Mouse (Mus musculus) MEL (cell line): Measurements from ENCODE around the gene Sat2. TPM values are rescaled to one million over a fixed set of nuclear protein-coding genes. Genes with fewer than 3 reads are reported as not detected.

Experiments
- DNase-seq: peaks from one replicate; pipeline ENCODE4 v3.0.0; 2011; ENCODE audit warnings: low read depth, low spot score
- H3K27ac ChIP-seq: 2 replicates; pipeline ENCODE4 v1.5.1; 2012; ENCODE audit warnings: low read depth, mild to moderate bottlenecking, control low read depth, low read length, moderate library complexity; ENCODE audit not compliant: control insufficient read depth
- H3K27me3 ChIP-seq, 2 experiments: fragments of 150-350 bp in 1 of 2; sonication (generic) in 1 of 2; 2 replicates each; pipeline ENCODE4 v1.6.1; 2012; ENCODE audit warnings: low read length in 2 of 2, mild to moderate bottlenecking in 2 of 2, improper control_type of control experiment in 1 of 2, moderate library complexity in 1 of 2; ENCODE audit not compliant: insufficient read depth in 2 of 2, control insufficient read depth in 1 of 2
- H3K36me3 ChIP-seq, 2 experiments: 2 replicates each; pipeline ENCODE4 v1.6.1; 2012 to 2014; ENCODE audit warnings: low read length in 2 of 2, improper control_type of control experiment in 1 of 2, inconsistent platforms in 1 of 2, mild to moderate bottlenecking in 1 of 2; ENCODE audit not compliant: insufficient read depth in 2 of 2, control insufficient read depth in 1 of 2
- H3K4me1 ChIP-seq, 2 experiments: fragments of 150-350 bp in 1 of 2; sonication (generic) in 1 of 2; 2 replicates each; pipeline ENCODE4 v1.6.1; 2012; ENCODE audit warnings: low read length in 2 of 2, improper control_type of control experiment in 1 of 2, mild to moderate bottlenecking in 1 of 2; ENCODE audit not compliant: insufficient read depth in 2 of 2, control insufficient read depth in 1 of 2
- H3K4me3 ChIP-seq, 2 experiments: fragments of 150-350 bp in 1 of 2; sonication (generic) in 1 of 2; 2 replicates each; pipeline ENCODE4 v1.5.1; 2012; ENCODE audit warnings: low read depth in 2 of 2, low read length in 2 of 2, mild to moderate bottlenecking in 2 of 2, moderate library complexity in 2 of 2, control low read depth in 1 of 2, improper control_type of control experiment in 1 of 2; ENCODE audit not compliant: control insufficient read depth in 1 of 2, insufficient read depth in 1 of 2
- H3K79me2 ChIP-seq: 2 replicates; pipeline ENCODE4 v1.6.1; 2012; ENCODE audit warnings: mild to moderate bottlenecking, low read length, moderate library complexity; ENCODE audit not compliant: control insufficient read depth, poor library complexity, insufficient read depth
- H3K9ac ChIP-seq: 2 replicates; pipeline ENCODE4 v1.6.1; 2012; ENCODE audit warnings: low read depth, mild to moderate bottlenecking, control low read depth, low read length, moderate library complexity; ENCODE audit not compliant: control insufficient read depth, poor library complexity, severe bottlenecking
- H3K9me3 ChIP-seq: fragments of 150-350 bp; sonication (generic); replicated peaks from 2 replicates; pipeline ENCODE4 v1.6.1; 2012; ENCODE audit warnings: mild to moderate bottlenecking, low read length, improper control_type of control experiment, moderate library complexity; ENCODE audit not compliant: insufficient read depth
- CHD2 ChIP-seq: IDR thresholded peaks from 2 replicates; pipeline ENCODE4 v1.6.1; 2011; ENCODE audit warnings: low read length, improper control_type of control experiment
- ELF1 ChIP-seq: IDR thresholded peaks from 2 replicates; pipeline ENCODE4 v1.6.1; 2014; ENCODE audit warnings: low read depth, mild to moderate bottlenecking, inconsistent platforms, low read length, improper control_type of control experiment, moderate library complexity
- EP300 ChIP-seq, 2 experiments: IDR thresholded peaks; 2 replicates each; pipeline ENCODE4 v1.6.1; 2011; ENCODE audit warnings: improper control_type of control experiment in 2 of 2, low read length in 2 of 2, low read depth in 1 of 2, mild to moderate bottlenecking in 1 of 2
- ETS1 ChIP-seq: IDR thresholded peaks from 2 replicates; pipeline ENCODE4 v1.6.1; 2012; ENCODE audit warnings: low read depth, mild to moderate bottlenecking, inconsistent platforms, low read length, improper control_type of control experiment, moderate library complexity
- GABPA ChIP-seq: IDR thresholded peaks from 2 replicates; pipeline ENCODE4 v1.6.1; 2012; ENCODE audit warnings: low read depth, mild to moderate bottlenecking, inconsistent platforms, low read length, improper control_type of control experiment, moderate library complexity
- HCFC1 ChIP-seq: IDR thresholded peaks from 2 replicates; pipeline ENCODE4 v1.6.1; 2012; ENCODE audit warnings: low read depth, mild to moderate bottlenecking, inconsistent platforms, low read length, improper control_type of control experiment, moderate library complexity
- MAZ ChIP-seq: IDR thresholded peaks from 2 replicates; pipeline ENCODE4 v1.6.1; 2012; ENCODE audit warnings: low read depth, mild to moderate bottlenecking, inconsistent platforms, low read length, improper control_type of control experiment
- MYB ChIP-seq: IDR thresholded peaks from 2 replicates; pipeline ENCODE4 v1.6.1; 2011; ENCODE audit warnings: mild to moderate bottlenecking, low read depth, low read length, improper control_type of control experiment
- MYC ChIP-seq: IDR thresholded peaks from 2 replicates; pipeline ENCODE4 v1.6.1; 2011; ENCODE audit warnings: low read depth, mild to moderate bottlenecking, low read length, improper control_type of control experiment, moderate library complexity
- POLR2AphosphoS5 ChIP-seq: IDR thresholded peaks from 2 replicates; pipeline ENCODE4 v1.6.1; 2012; ENCODE audit warnings: low read depth, borderline replicate concordance, mild to moderate bottlenecking, inconsistent platforms, low read length, moderate library complexity, mixed read lengths
- SIN3A ChIP-seq: IDR thresholded peaks from 2 replicates; pipeline ENCODE4 v1.6.1; 2012; ENCODE audit warnings: low read length, improper control_type of control experiment, inconsistent platforms
- SMC3 ChIP-seq: IDR thresholded peaks from 2 replicates; pipeline ENCODE4 v1.6.1; 2011; ENCODE audit warnings: low read depth, low read length, improper control_type of control experiment
- TCF12 ChIP-seq: IDR thresholded peaks from 2 replicates; pipeline ENCODE4 v1.6.1; 2014; ENCODE audit warnings: low read depth, mild to moderate bottlenecking, inconsistent platforms, low read length, improper control_type of control experiment, moderate library complexity
- USF1 ChIP-seq: IDR thresholded peaks from 2 replicates; pipeline ENCODE4 v1.6.1; 2014; ENCODE audit warnings: low read depth, mild to moderate bottlenecking, inconsistent platforms, low read length, improper control_type of control experiment, moderate library complexity
- USF2 ChIP-seq, 2 experiments: IDR thresholded peaks; 2 replicates each; pipeline ENCODE4 v1.6.1; 2011 to 2012; ENCODE audit warnings: improper control_type of control experiment in 2 of 2, low read length in 2 of 2, borderline replicate concordance in 1 of 2, inconsistent platforms in 1 of 2, low read depth in 1 of 2, mild to moderate bottlenecking in 1 of 2; ENCODE audit not compliant: insufficient read depth in 1 of 2
- ZC3H11A ChIP-seq: IDR thresholded peaks from 2 replicates; pipeline ENCODE4 v1.6.1; 2012; ENCODE audit warnings: low read depth, mild to moderate bottlenecking, inconsistent platforms, low read length, improper control_type of control experiment
- ZMIZ1 ChIP-seq: IDR thresholded peaks from 2 replicates; pipeline ENCODE4 v1.6.1; 2012; ENCODE audit warnings: low read depth, mild to moderate bottlenecking, inconsistent platforms, low read length, improper control_type of control experiment, moderate library complexity
- ZNF384 ChIP-seq: IDR thresholded peaks from 2 replicates; pipeline ENCODE4 v1.6.1; 2012; ENCODE audit warnings: low read depth, mild to moderate bottlenecking, inconsistent platforms, low read length, improper control_type of control experiment
- polyA plus RNA-seq, 2 experiments: library from polyadenylated mRNA; stranded (reverse) in 1 of 2; unstranded in 1 of 2; fragments of >175 nt in 1 of 2; fragments of >200 nt in 1 of 2; gene quantifications; 2 replicates each; pipeline versions ENCODE4 v1.2.1 to v1.2.4; 2012; ENCODE audit warnings: low replicate concordance in 2 of 2, low read depth in 1 of 2; ENCODE audit not compliant: insufficient read length in 2 of 2, insufficient read depth in 1 of 2, missing spikeins in 1 of 2
- total RNA-seq: library from RNA; depleted of rRNA; stranded (reverse); fragments of 300-350 nt; gene quantifications from 2 replicates; pipeline ENCODE4 v1.2.3, GENCODE M21; 2012

Gene Sat2
- total and polyA plus RNA-seq, 3 experiments: not detected

- 0 out of 2 replicates have a peak, but pooled peaks have one; percentile 30 for TF ChIP-seq USF1
- TF ChIP-seq CHD2: peak; percentile 38; the same call in 1 of the 2 replicates
- TF ChIP-seq GABPA: no peak
- no peak for TF ChIP-seq USF2 (IDR thresholded peaks at IDR 0.05; ENCODE audit: borderline replicate concordance in 1 of 2, insufficient read depth in 1 of 2, low read depth in 1 of 2, low read length in 2 of 2)
- TF ChIP-seq ETS1: peak; percentile 87
- TF ChIP-seq MYC: peak; percentile 67; the same call in 1 of the 2 replicates
- no peak for TF ChIP-seq SMC3
- TF ChIP-seq MYB: peak; percentile 76
- peak; percentile 88 for TF ChIP-seq TCF12
These were observed 32.5 kb upstream of the Sat2 start (continued) for GRCm38 (mm10) chr11:69589207-69589834.

- Histone ChIP-seq H3K27ac (peak overlapping the region; percentile 68; the same call in 1 of the 2 replicates), H3K9ac (no peak overlapping the region), H3K36me3 (peaks cover 24 to 60% of the 10 kb centered on the region in 2 experiments), H3K79me2 (peaks cover 7% of the 10 kb centered on the region), H3K4me3 (no peak overlapping the region), H3K9me3 (no peaks in the 10 kb centered on the region), H3K27me3 (no peaks in the 10 kb centered on the region), H3K4me1 (peaks cover 22 to 49% of the 10 kb centered on the region in 2 experiments)
- no peak for TF ChIP-seq SIN3A
- no peak for TF ChIP-seq TCF12
- no peak for TF ChIP-seq HCFC1
- TF ChIP-seq ZNF384: no peak
- TF ChIP-seq ZMIZ1: 0 out of 2 replicates have a peak, but pooled peaks have one; percentile 23
- TF ChIP-seq ZC3H11A: no peak
- no peak for TF ChIP-seq ELF1
- TF ChIP-seq POLR2AphosphoS5: no peak
- 0 out of 4 replicates have a peak, but pooled peaks of 1 of the 2 experiments have one; percentile 16 for TF ChIP-seq EP300 (IDR thresholded peaks at IDR 0.05; ENCODE audit: low read depth in 1 of 2, low read length in 2 of 2)
- TF ChIP-seq MAZ: peak; percentile 51; the same call in 1 of the 2 replicates
- DNase-seq: no peak
These were observed 31.2 kb upstream of the Sat2 start for GRCm38 (mm10) chr11:69590622-69591021.
